ENCODE assay signal across 8 mouse cellular contexts in the genomic region with DNA sequence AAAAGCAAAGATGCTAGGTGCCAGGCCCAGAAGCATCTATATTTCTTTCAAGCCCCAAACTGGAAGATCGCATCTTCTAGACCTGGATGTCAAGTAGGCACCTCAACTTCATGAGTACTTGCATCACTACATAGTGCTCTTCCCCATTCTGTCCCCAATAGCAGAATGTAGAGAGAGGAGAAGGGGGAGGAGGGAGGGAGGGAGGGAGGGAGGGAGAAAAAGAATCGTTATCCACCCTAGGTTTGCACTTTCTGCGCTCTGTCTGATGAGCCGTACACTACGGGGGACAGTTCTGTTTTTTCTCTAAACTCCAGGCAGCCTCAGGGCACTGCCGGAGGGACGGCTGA. TPM values are rescaled to one million over a fixed set of nuclear protein-coding genes. Genes with fewer than 3 reads are reported as not detected.
A peak's percentile ranks its signal among the peaks of the same experiment; 100 is the strongest.
DNase-seq lines count a peak whose midpoint lies in the region; ATAC-seq and TF ChIP-seq lines count a peak whose summit lies in the region.

A gene (plus strand): TSS at position 295 of the 347 bp plus-strand sequence.

- H3K27me3 ChIP-seq in cerebellum, adult 2 months (ENCODE audit: control insufficient read depth, insufficient read depth, low read length) = no peaks in the 10 kb centered on the region
- H3K27me3 ChIP-seq in G1E (ENCODE audit: insufficient read depth, low read length) = peaks cover 5% of the 10 kb centered on the region; the same call in 1 of the 2 replicates
- H3K27me3 ChIP-seq in forebrain, postnatal 0 days (ENCODE audit: insufficient read depth, low read length) = no peaks in the 10 kb centered on the region
- no peaks in the 10 kb centered on the region for H3K27me3 ChIP-seq in midbrain, embryonic 12.5 days

- 2% methylated on average over 7 of the region's 7 CpGs for WGBS in cerebellum, adult 2 months
- 10% methylated on average over 7 of the region's 7 CpGs for WGBS in forebrain, postnatal 0 days
- WGBS in midbrain, embryonic 12.5 days = 8% methylated on average over 7 of the region's 7 CpGs

- no peak for DNase-seq in cerebellum, adult 2 months
- no peak for DNase-seq in cerebellum, postnatal 14 days
- DNase-seq in G1E (ENCODE audit: low spot score) = peak; percentile 46
- no peak for DNase-seq in forebrain, postnatal 0 days
- DNase-seq in layer of hippocampus, postnatal 10 days (ENCODE audit: low spot score in 2 of 2) = no peak
- no peak for DNase-seq in cerebellum, adult 11 months
- no peak for DNase-seq in embryo, embryonic 10 days (ENCODE audit: low spot score)

- H3K9me3 ChIP-seq in G1E (replicated peaks) = no peaks in the 10 kb centered on the region
- H3K9me3 ChIP-seq in forebrain, postnatal 0 days (ENCODE audit: low read length) = no peaks in the 10 kb centered on the region
- H3K9me3 ChIP-seq in midbrain, embryonic 12.5 days = no peaks in the 10 kb centered on the region

- peak within 1 kb of the TSS; percentile 80 for H3K4me3 ChIP-seq in cerebellum, adult 2 months (replicated peaks; ENCODE audit: insufficient read depth, low read depth, low read length)
- peak within 1 kb of the TSS; percentile 97 for H3K4me3 ChIP-seq in G1E (ENCODE audit: low read depth, low read length)
- H3K4me3 ChIP-seq in forebrain, postnatal 0 days (ENCODE audit: low read depth, low read length) = peak within 1 kb of the TSS; percentile 76
- peak within 1 kb of the TSS; percentile 82 for H3K4me3 ChIP-seq in midbrain, embryonic 12.5 days

- ATAC-seq in G1E (ENCODE audit: extremely low read depth, insufficient number of reproducible peaks, low FRiP score, poor library complexity, severe bottlenecking) = peak; percentile 54
- peak; percentile 87 for ATAC-seq in forebrain, postnatal 0 days
- peak; percentile 78 for ATAC-seq in midbrain, embryonic 12.5 days (ENCODE audit: low FRiP score, low read depth)

- peak within 1 kb of the TSS; percentile 85 for H3K4me2 ChIP-seq in forebrain, postnatal 0 days (ENCODE audit: low read depth)
- H3K4me2 ChIP-seq in midbrain, embryonic 12.5 days (replicated peaks) = peak within 1 kb of the TSS; percentile 93

- TF ChIP-seq CTCF in cerebellum, adult 2 months (IDR thresholded peaks at IDR 0.05; ENCODE audit: borderline replicate concordance, insufficient read depth, low read depth, low read length) = no peak
- no peak for TF ChIP-seq CTCF in G1E (IDR thresholded peaks at IDR 0.05; ENCODE audit: low read depth, low read length)
- TF ChIP-seq CTCF in forebrain, postnatal 0 days (IDR thresholded peaks at IDR 0.05; ENCODE audit: low read depth) = no peak

- TF ChIP-seq POLR2A in cerebellum, adult 2 months (IDR thresholded peaks at IDR 0.05; ENCODE audit: borderline replicate concordance, insufficient read depth, low read length) = no peak

- H3K36me3 ChIP-seq in G1E (replicated peaks) = peaks cover 19% of the 10 kb centered on the region
- no peaks in the 10 kb centered on the region for H3K36me3 ChIP-seq in forebrain, postnatal 0 days (ENCODE audit: insufficient read depth)
- H3K36me3 ChIP-seq in midbrain, embryonic 12.5 days = no peaks in the 10 kb centered on the region

- peak within 1 kb of the TSS; percentile 91 for H3K9ac ChIP-seq in forebrain, postnatal 0 days
- H3K9ac ChIP-seq in midbrain, embryonic 12.5 days (replicated peaks) = peak within 1 kb of the TSS; percentile 82

- H3K4me1 ChIP-seq in cerebellum, adult 2 months (ENCODE audit: control insufficient read depth, insufficient read depth, low read length) = peaks cover 3% of the 10 kb centered on the region; the same call in 1 of the 2 replicates
- H3K4me1 ChIP-seq in G1E (ENCODE audit: insufficient read depth, low read depth, low read length) = peaks cover 27% of the 10 kb centered on the region
- H3K4me1 ChIP-seq in forebrain, postnatal 0 days (ENCODE audit: insufficient read depth) = peaks cover 8% of the 10 kb centered on the region; the same call in 1 of the 2 replicates
- peaks cover 10% of the 10 kb centered on the region for H3K4me1 ChIP-seq in midbrain, embryonic 12.5 days

- H3K27ac ChIP-seq in cerebellum, adult 2 months (ENCODE audit: insufficient read depth, low read length) = peak within 1 kb of the TSS; percentile 68
- H3K27ac ChIP-seq in forebrain, postnatal 0 days (ENCODE audit: low read depth, low read length) = peak within 1 kb of the TSS; percentile 92
- H3K27ac ChIP-seq in midbrain, embryonic 12.5 days (replicated peaks) = peak within 1 kb of the TSS; percentile 90

RNA-seq across cellular contexts. Expression of the gene that starts here (rescaled TPM):
- polyA plus RNA-seq in cerebellum, adult 2 months (2012; rRNA removed) = 20.7 and 25.0 TPM in 2 replicates
- total RNA-seq in G1E (2014; fragmentation: Nextera tagmentation) (11.3 and 12.3 TPM in 2 replicates), G1E (2017) (4.5 and 4.7 TPM in 2 replicates)
- 0.21 and 0.44 TPM in 2 replicates for polyA plus RNA-seq in G1E (2012)
- total RNA-seq in forebrain, postnatal 0 days (2014; rRNA removed) = 10.1 and 14.6 TPM in 2 replicates
- polyA plus RNA-seq in forebrain, postnatal 0 days (2015; fragmentation: Nextera tagmentation; extraction: Ambion mirVana) = 6.6 and 14.8 TPM in 2 replicates
- total RNA-seq in layer of hippocampus, postnatal 10 days (2021) = 10 to 100 TPM; 27.1 to 27.7 TPM
- polyA plus RNA-seq in midbrain, embryonic 12.5 days (2016; fragmentation: Nextera tagmentation; extraction: Ambion mirVana) = 27.9 and 29.5 TPM in 2 replicates
